Mouse (Mus musculus) spleen, adult 2 months (tissue): Measurements from ENCODE around the gene Ttc41. TPM values are rescaled to one million over a fixed set of nuclear protein-coding genes. Genes with fewer than 3 reads are reported as not detected.

Source experiments
- DNase-seq, 2 experiments: peaks; one replicate each; pipeline versions ENCODE4 v3.0.0 to v3.0.0-alpha.2; 2012 to 2021; ENCODE audit warnings: low spot score in 2 of 2, low read depth in 1 of 2
- H3K27ac ChIP-seq: fragments of 200-500 bp; 2 replicates; pipeline ENCODE4 v1.5.1; 2012; ENCODE audit warnings: low read length, inconsistent platforms; ENCODE audit not compliant: insufficient read depth
- H3K27me3 ChIP-seq: fragments of 200-500 bp; 2 replicates; pipeline ENCODE4 v1.6.1; 2012; ENCODE audit warnings: mild to moderate bottlenecking, moderate library complexity, low read length, inconsistent platforms; ENCODE audit not compliant: control insufficient read depth, insufficient read depth
- H3K36me3 ChIP-seq: fragments of 200-500 bp; 2 replicates; pipeline ENCODE4 v1.6.1; 2012; ENCODE audit warnings: mild to moderate bottlenecking, low read length, inconsistent platforms; ENCODE audit not compliant: control insufficient read depth, insufficient read depth
- H3K4me1 ChIP-seq: fragments of 200-500 bp; 2 replicates; pipeline ENCODE4 v1.6.1; 2011; ENCODE audit warnings: inconsistent platforms; ENCODE audit not compliant: control insufficient read depth, insufficient read depth, insufficient read length
- H3K4me3 ChIP-seq: fragments of 200-500 bp; 2 replicates; pipeline ENCODE4 v1.5.1; 2011; ENCODE audit warnings: mild to moderate bottlenecking, inconsistent platforms; ENCODE audit not compliant: insufficient read depth, insufficient read length; ENCODE audit errors: extremely low read depth
- CTCF ChIP-seq: fragments of 200-500 bp; IDR thresholded peaks from 2 replicates; pipeline ENCODE4 v1.5.1; 2011; ENCODE audit warnings: mild to moderate bottlenecking, inconsistent platforms; ENCODE audit not compliant: insufficient read depth, insufficient read length, insufficient replicate concordance; ENCODE audit errors: extremely low read depth
- POLR2A ChIP-seq: fragments of 200-500 bp; IDR thresholded peaks from 2 replicates; pipeline ENCODE4 v1.6.1; 2011; ENCODE audit warnings: low read depth, low read length, inconsistent platforms
- WGBS: fragments of 180-500 bp; shearing (Covaris S2); methylation state at CpG from one replicate; pipeline ENCODE4 v1.1.7; 2018; 5-methylcytosine and 5-hydroxymethylcytosine counted together
- polyA plus RNA-seq: library from polyadenylated mRNA; depleted of rRNA; stranded (reverse); fragments of >200 nt; gene quantifications from 2 replicates; pipeline ENCODE4 v1.2.3, GENCODE M21; 2012

The Ttc41 gene
- polyA plus RNA-seq, 1 experiment = 0.58 TPM

DNA sequence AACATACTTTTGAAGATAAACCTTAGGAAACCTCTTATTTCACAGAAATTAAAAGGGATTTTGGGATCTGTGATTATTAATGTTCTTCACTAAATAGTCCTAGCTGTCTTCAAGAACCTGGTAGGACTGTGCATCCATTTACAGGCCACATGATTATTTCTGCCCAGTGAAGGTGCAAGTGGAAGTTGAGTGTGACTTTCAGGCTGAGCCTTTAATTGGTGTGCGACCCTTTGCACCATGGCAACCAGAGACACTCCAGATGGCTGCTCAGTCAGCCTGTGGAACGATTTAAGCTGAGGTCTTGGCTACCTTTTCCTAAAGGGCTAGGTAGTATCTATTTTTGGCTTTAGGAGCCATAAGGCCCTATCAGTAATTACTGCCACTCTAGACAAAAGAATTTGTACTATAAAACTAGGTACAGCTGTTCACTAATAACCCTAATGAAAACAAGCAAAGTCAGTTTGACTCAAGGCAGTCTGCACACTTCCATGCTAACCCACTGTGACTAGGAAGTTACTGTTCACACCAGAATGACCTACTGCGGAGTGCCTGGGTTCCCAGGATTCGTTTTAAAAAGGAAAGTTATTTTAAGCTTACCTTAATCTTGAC, 3.2 kb upstream of the Ttc41 start:
- no peak overlapping the region for H3K4me3 ChIP-seq
- peaks cover 6% of the 10 kb centered on the region; the same call in 1 of the 2 replicates for H3K4me1 ChIP-seq
- 75% methylated on average over 4 of the region's 4 CpGs for WGBS
- H3K27ac ChIP-seq = no peak overlapping the region
- H3K27me3 ChIP-seq = no peaks in the 10 kb centered on the region
- no peak for DNase-seq
- no peak for TF ChIP-seq CTCF
- no peak for TF ChIP-seq POLR2A
- peaks cover 40% of the 10 kb centered on the region for H3K36me3 ChIP-seq

DNA sequence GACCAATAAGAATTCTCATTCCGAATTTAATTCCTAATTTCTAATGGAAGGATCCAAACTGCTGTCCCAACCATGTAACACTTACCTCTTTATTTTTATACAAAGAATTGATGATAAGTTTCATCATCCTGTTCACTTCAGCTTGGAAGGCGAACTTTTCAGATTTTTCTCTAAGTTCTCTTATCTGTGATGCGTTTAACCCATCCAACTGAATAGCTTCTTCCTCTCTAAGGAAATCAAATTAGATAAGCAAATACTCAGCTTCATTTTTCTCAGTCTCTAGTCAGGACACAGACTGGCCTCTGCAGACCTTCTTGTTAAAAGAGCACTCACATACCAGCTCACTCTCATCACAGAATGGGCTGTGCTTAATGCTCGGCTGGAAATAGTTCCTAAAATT, 2.2 kb upstream of the Ttc41 start:
- H3K27me3 ChIP-seq = no peaks in the 10 kb centered on the region
- peaks cover 7% of the 10 kb centered on the region; the same call in 1 of the 2 replicates for H3K4me1 ChIP-seq
- TF ChIP-seq CTCF = no peak
- TF ChIP-seq POLR2A = no peak
- peaks cover 34% of the 10 kb centered on the region for H3K36me3 ChIP-seq
- 74% methylated on average over 4 of the region's 4 CpGs for WGBS
- no peak overlapping the region for H3K27ac ChIP-seq
- DNase-seq = no peak
- H3K4me3 ChIP-seq = no peak overlapping the region

- TF ChIP-seq POLR2A = no peak
- TF ChIP-seq CTCF = no peak
- Histone ChIP-seq H3K36me3 (peaks cover 31% of the 10 kb centered on the region), H3K27me3 (no peaks in the 10 kb centered on the region), H3K4me1 (peaks cover 7% of the 10 kb centered on the region; the same call in 1 of the 2 replicates), H3K4me3 (peak overlapping the region; percentile 83), H3K27ac (no peak overlapping the region)
- DNase-seq = no peak
- WGBS = 5% methylated on average over 8 of the region's 8 CpGs
These were observed 1.5 kb upstream of the Ttc41 start for GRCm38 (mm10) chr10:86704141-86704540.

- DNase-seq = peak; percentile 11 to 32
- peak overlapping the region; percentile 93 for H3K27ac ChIP-seq
- H3K27me3 ChIP-seq = no peaks in the 10 kb centered on the region
- TF ChIP-seq POLR2A = no peak
- TF ChIP-seq CTCF = no peak
- H3K4me3 ChIP-seq = peak overlapping the region; percentile 83
- WGBS = under 1% methylated on average over 33 of the region's 33 CpGs
- H3K36me3 ChIP-seq = peaks cover 27% of the 10 kb centered on the region
- H3K4me1 ChIP-seq = peaks cover 7% of the 10 kb centered on the region; the same call in 1 of the 2 replicates
These were observed 921 bp upstream of the Ttc41 start for GRCm38 (mm10) chr10:86704589-86705191.

DNA sequence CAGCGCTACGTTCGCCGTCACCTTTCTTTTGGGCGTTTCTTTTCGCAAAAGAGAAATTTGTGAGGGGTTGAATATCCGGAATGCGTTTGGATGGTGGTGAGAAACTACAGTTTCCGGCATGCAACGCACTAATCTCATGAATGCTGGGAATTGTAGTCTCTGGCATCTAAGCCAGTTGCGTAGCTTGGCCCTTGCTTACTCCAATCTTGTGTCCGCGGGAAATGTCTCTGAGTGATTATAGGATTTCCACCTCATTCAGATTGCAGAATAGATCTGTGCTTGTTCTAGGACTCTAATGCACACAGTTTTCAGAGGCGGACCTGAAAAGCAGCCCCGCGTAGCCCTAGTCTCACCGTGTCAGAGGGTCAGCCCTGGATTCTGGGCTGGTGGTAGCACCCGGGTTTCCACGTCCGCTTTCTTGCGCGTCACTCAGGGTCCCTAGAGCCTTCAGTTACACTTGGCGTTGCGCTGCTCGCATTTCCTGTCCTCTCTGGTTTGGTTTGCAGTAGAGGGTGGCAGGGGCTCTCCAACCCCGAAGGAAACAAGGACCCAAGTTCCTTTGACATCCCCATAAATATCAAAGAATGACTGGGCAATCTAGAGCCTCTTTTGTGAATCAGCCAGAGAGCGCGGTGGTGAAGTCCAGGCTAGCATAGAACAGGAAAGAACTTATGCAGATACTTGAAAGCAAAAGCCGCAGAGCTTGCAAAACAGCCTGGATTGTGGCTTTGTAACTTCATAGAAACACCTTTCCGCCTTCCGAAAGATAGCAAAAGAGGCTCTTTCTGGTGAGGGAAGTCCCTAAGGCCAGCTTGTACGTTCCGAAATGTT, 526 bp downstream of the Ttc41 start:
- Histone ChIP-seq H3K4me1 (peaks cover 7% of the 10 kb centered on the region; the same call in 1 of the 2 replicates), H3K4me3 (peak overlapping the region; percentile 83), H3K36me3 (peaks cover 17% of the 10 kb centered on the region), H3K27ac (peak overlapping the region; percentile 99), H3K27me3 (no peaks in the 10 kb centered on the region)
- peak; percentile 75 to 94 for DNase-seq
- TF ChIP-seq POLR2A (peak; percentile 27; the same call in 1 of the 2 replicates), CTCF (no peak)
- WGBS = under 1% methylated on average over 33 of the region's 33 CpGs

- H3K27ac ChIP-seq = peak overlapping the region; percentile 99; the same call in 1 of the 2 replicates
- no peak for DNase-seq
- H3K4me1 ChIP-seq = peaks cover 7% of the 10 kb centered on the region; the same call in 1 of the 2 replicates
- H3K36me3 ChIP-seq = peaks cover 9% of the 10 kb centered on the region; the same call in 1 of the 2 replicates
- H3K4me3 ChIP-seq = no peak overlapping the region
- no peaks in the 10 kb centered on the region for H3K27me3 ChIP-seq
- TF ChIP-seq CTCF (no peak), POLR2A (no peak)
- 31% methylated on average over 3 of the region's 3 CpGs for WGBS
These were observed 1.5 kb downstream of the Ttc41 start for GRCm38 (mm10) chr10:86707134-86707533.

GRCm38 (mm10) chr10:86712156-86712555, 6.5 kb downstream of the Ttc41 start:
- DNase-seq = no peak
- TF ChIP-seq CTCF (no peak), POLR2A (no peak)
- WGBS = 91% methylated on average over 3 of the region's 3 CpGs
- Histone ChIP-seq H3K27ac (no peak overlapping the region), H3K4me1 (peaks cover 4% of the 10 kb centered on the region; the same call in 1 of the 2 replicates), H3K27me3 (no peaks in the 10 kb centered on the region), H3K36me3 (no peaks in the 10 kb centered on the region), H3K4me3 (no peak overlapping the region)
